Mouse (Mus musculus) embryonic stem cell, embryonic (primary cell): ENCODE data around the gene Mpzl1.

Source experiments
- CTCF ChIA-PET, 4 experiments: fragments of 300-600 bp in 2 of 4; fragments of 350-600 bp in 2 of 4; sonication (Branson Sonifier 250); formaldehyde crosslinking; loops; one replicate each; lab custom pipeline; 2022; ENCODE audit warnings: inconsistent platforms in 2 of 4; lab: Charles Lee
- POLR2A ChIA-PET, 4 experiments: fragments of 300-600 bp in 2 of 4; fragments of 350-600 bp in 2 of 4; sonication (Branson Sonifier 250); formaldehyde crosslinking; loops; one replicate each; lab custom pipeline; 2022; ENCODE audit warnings: antibody characterized with exemption in 4 of 4, inconsistent platforms in 1 of 4; lab: Charles Lee

Gene Mpzl1

DNA sequence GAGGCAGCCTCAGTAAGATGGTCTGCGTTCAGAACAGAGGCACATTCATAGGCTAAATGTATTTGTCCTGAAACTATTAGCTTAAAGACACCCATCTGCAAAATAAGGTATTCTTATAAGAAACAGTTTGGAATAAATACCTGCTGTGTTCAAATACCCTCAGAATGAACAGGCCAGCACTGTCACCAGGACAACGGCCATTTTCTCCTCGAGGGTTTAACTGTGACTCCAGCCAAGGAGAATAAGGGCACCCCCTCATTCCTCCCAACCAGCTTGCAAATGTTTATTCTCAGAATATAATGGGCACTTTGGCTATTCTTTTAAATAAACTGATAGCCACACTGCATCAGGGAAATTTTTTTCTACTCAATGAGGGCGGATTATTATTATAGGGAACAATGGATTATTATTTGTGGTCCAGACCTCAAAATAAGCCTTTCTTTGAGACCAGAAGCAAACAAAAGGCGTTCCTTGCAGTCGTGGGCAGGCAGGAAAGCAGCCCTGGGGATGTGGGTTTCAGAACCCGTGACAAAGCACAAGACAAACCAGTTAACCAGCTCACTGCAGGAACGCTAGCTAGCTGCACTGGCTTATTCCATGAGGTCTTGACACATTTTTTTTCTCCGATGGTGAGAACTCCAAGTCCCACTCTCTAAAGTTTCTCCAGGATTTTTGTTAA is 23.9 kb downstream of the Mpzl1 start:
- POLR2A ChIA-PET, result interaction anchor here in 3 of 4 experiments (0.8 to 12.5 kb wide), 25 partner anchors 8 to 392 kb away, joined by 3 to 125 read pairs (median 5); partner anchors contain the start of genes Mpzl1 (in 3 of the 3), Dcaf6 (in 1 of the 3), Mpc2 (in 1 of the 3) and Pou2f1 (in 1 of the 3)
- CTCF ChIA-PET, result interaction anchor here in 1 of 4 experiments (1.9 kb wide), 1 partner anchor 27 kb away, joined by 4 read pairs; no protein-coding TSS in a partner anchor

DNA sequence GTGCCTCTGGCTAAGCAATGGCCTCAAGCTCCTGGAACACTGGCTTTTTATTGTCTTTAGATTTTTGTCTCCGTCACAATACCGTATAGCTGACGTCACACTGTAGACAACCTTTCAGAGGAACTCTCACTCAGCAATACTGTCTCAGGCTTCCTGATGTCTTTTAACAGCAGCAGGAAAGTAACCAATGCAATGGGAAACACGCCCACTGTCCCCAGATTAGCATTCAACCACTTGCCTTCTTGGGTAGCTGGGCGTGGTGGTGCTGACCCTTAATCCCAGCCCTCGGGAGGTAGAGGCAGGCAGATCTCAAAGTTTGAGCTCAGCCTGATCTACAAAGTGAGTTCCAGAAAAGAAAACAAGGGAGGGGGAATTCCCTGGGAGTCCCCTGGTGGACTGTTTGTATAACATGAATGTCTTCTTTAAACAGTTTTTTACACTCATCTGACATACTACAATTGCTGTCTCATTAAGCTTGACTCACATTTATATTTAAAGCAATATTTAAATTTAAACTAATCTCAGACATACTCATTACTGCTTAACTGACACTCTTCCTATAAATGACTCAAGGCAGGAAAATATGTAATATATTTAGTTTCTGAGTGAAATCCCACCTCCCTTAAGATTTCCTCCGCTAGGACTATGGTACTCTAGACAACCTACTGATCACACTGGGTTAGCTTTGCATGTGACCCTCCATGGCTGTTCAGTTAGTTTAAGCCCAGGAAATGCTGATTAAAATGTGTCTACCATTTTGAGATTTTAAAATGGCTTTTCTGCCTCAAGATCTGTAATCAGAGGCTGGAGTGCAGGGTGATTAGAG is 24.6 kb downstream of the Mpzl1 start:
- POLR2A ChIA-PET, result interaction anchor here in 3 of 4 experiments (0.7 to 12.5 kb wide), 23 partner anchors 9 to 392 kb away, joined by 3 to 125 read pairs (median 4); partner anchors contain the start of genes Mpzl1 (in 3 of the 3), Dcaf6 (in 1 of the 3), Mpc2 (in 1 of the 3) and Pou2f1 (in 1 of the 3)
- CTCF ChIA-PET, result interaction anchor here in 3 of 4 experiments (0.6 to 1.9 kb wide), 3 partner anchors 26 to 636 kb away, joined by 3 to 5 read pairs (median 4); no protein-coding TSS in a partner anchor

DNA sequence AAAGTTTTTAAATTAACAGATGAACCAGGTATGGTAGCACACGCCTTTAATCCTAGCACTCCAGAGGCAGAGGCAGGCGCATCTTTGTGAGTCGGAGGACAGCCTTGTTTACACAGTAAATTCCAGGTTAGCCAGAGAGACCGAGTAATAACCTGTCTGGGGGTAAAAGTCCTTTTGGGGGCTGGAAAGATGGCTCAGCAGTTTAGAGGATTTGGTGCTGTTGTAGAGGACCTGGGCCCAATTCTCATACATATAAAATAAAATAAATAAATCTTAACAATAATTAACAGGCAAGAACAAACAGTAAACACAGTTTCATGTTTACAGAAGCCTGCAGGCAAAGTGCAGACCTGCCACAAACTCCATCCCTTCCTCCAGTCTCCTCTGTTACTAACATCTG is 25.4 kb downstream of the Mpzl1 start:
- ChIA-PET POLR2A (interaction anchor here in 3 of 4 experiments (0.6 to 12.5 kb wide), 10 partner anchors 12 to 148 kb away, joined by 3 to 125 read pairs (median 8); partner anchors contain the start of genes Mpzl1 (in 2 of the 3), Dcaf6 (in 1 of the 3) and Mpc2 (in 1 of the 3)), CTCF (no interaction called here)

DNA sequence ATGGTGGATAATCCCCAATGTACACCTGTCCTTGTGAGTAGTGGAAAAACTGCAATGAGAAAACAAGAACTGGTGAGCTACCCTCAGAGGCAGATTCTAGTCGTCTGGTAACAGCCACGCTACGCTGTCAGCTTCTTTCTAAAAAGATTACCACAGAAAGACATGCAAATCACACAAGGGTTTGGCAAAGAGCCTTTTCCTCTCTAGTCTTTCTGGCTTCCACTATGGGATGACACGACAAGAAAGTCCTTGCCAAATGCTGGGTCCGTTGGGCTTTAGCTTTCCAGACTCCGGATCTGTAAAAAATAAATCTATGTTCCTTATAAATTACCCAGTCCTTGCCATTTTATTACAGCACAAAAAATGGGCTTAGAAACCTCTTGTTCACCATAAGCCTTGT is 28.6 kb downstream of the Mpzl1 start:
- POLR2A ChIA-PET, result interaction anchor here in 3 of 4 experiments (0.6 to 2.0 kb wide), 6 partner anchors 9 to 29 kb away, joined by 3 to 5 read pairs (median 4); partner anchors contain the start of gene Mpzl1 (in 1 of the 3)
- CTCF ChIA-PET, result no interaction called here

DNA sequence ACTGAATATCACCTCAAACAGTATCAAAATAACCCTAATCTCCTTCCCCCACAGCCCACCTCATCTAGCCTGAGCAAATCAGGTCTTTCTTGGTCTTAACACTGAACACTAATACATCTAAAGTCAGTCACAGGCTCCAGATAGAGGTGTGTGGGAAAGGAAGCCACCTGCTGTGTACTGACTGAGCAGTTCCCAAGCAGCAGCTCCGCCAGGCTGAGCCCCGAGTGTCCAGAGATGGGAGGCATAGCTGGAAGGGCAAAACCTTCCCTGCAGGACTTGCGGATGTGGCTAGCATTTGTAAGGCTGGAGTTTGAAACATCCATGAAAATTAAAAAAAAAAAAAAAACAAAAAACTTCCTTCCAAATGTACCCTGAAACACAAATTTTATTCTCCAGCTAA is 29.2 kb downstream of the Mpzl1 start:
- ChIA-PET CTCF (interaction anchor here in 1 of 4 experiments (0.6 kb wide), 1 partner anchor 1289 kb away, joined by 4 read pairs; no protein-coding TSS in a partner anchor), POLR2A (interaction anchor here in 3 of 4 experiments (0.6 to 2.0 kb wide), 7 partner anchors 10 to 91 kb away, joined by 3 to 5 read pairs (median 3); partner anchors contain the start of gene Mpzl1 (in 1 of the 3))

DNA sequence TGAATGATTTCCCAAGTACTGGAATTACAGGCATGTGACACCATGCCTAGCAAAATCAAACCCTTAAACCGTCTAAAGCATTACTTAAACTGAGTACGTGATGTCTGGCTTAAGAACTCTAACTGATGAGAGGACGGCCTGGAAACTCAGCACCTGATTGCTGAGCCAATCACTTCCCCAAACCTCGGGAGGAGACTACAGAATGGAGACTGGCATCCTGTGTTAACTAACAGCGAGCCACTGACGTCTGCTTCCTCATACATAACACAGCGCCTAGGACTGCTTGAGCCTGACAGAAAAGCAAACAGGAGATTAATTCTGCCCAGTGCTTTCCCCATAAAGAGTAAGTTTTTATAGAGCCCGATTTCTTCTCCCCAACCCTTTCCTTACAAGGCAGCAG is 30.1 kb downstream of the Mpzl1 start:
- ChIA-PET CTCF (no interaction called here), POLR2A (interaction anchor here in 1 of 4 experiments (1.5 kb wide), 1 partner anchor 8 kb away, joined by 5 read pairs; no protein-coding TSS in a partner anchor)

DNA sequence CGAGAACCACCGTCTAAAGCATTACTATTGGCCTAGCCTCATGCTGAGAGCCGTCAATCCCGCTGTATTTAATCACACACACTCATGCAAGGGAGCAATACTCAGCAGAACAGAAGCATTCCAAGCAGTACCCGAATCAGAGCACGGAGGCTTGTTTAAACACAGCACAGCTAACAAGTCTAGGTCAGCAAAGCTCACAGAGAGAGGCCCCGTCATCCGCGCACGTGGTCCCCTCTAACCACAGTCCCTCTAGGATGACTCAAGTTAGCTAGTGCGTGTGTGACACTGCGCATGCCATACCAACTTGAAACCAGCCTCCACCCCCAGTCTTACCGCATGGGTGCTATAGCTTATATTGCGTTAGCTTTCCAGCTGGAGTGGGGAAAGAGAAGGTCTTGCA is 31.1 kb downstream of the Mpzl1 start:
- CTCF ChIA-PET, result interaction anchor here in 1 of 4 experiments (0.6 to 1.4 kb wide), 2 partner anchors 8 to 23 kb away, joined by 6 to 9 read pairs; no protein-coding TSS in a partner anchor
- POLR2A ChIA-PET, result interaction anchor here in 2 of 4 experiments (0.8 to 2.9 kb wide), 6 partner anchors 9 to 64 kb away, joined by 3 to 10 read pairs (median 4); partner anchors contain the start of gene Mpzl1 (in 1 of the 2)

DNA sequence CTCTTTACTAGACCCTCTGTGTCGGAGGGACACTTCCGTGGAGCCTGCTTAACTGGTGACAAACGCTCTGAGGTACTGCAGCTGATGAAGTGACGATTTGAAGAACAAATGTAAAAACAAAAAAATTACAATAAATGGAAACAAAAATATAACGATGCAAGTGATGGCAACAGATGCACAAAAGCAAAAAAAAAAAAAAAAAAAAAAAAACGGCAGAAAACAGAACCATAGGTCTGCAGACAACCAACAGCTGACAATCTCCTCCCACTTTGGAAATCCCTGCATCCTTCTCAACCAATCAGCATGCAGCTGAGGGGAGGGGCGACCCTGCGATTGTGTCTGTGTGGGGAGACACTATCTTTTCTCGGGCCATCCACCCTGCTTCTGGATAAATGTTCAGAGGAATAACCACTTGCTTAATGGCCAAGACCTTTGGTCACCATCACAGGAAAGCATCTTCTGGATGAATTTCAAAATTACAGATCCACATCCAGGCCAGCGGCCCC is 32.5 kb downstream of the Mpzl1 start:
- ChIA-PET POLR2A (interaction anchor here (0.6 to 2.9 kb wide), 9 partner anchors 9 to 807 kb away, joined by 3 to 10 read pairs (median 4); partner anchors contain the start of gene Mpzl1 (in 1 of the 4)), CTCF (interaction anchor here in 3 of 4 experiments (0.6 to 0.7 kb wide), 4 partner anchors 49 to 178 kb away, joined by 3 to 17 read pairs (median 4); no protein-coding TSS in a partner anchor)

DNA sequence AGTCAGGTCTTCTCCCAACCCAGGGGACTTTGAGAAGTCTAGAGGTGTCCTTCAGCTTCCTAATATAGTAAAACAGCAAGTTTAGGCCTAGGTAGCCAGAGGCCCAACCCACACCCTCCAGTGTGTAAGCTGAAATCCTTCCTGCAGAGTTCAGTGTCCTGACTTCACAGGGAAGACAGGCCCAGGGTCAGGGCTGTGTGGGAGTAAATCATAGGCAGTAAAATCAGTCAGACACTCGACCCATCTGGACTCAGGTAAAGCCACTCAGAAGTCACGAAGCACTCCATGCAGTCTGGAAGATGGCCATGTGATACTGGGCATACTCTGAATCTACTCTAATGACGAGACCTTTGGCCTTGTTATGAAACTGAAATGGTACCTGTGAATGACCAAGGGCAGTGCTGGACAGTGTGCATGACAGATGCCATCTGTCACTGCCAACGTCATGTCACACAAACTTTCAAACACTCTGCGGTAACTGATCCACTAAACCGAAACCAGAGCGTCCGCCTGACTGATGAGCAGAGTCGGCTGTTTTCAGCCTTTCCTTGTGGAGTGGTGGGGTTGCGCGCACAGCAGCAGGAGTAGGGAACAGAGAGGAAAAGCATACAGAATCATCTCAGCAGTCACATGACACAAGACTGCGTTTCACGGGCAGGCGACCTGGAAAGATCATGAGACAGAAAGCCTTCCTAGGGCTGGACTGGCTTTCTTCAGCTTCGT is 39.5 kb downstream of the Mpzl1 start:
- ChIA-PET POLR2A (interaction anchor here in 1 of 4 experiments (0.6 to 1.5 kb wide), 5 partner anchors 7 to 111 kb away, joined by 4 to 8 read pairs (median 4); no protein-coding TSS in a partner anchor), CTCF (no interaction called here)

DNA sequence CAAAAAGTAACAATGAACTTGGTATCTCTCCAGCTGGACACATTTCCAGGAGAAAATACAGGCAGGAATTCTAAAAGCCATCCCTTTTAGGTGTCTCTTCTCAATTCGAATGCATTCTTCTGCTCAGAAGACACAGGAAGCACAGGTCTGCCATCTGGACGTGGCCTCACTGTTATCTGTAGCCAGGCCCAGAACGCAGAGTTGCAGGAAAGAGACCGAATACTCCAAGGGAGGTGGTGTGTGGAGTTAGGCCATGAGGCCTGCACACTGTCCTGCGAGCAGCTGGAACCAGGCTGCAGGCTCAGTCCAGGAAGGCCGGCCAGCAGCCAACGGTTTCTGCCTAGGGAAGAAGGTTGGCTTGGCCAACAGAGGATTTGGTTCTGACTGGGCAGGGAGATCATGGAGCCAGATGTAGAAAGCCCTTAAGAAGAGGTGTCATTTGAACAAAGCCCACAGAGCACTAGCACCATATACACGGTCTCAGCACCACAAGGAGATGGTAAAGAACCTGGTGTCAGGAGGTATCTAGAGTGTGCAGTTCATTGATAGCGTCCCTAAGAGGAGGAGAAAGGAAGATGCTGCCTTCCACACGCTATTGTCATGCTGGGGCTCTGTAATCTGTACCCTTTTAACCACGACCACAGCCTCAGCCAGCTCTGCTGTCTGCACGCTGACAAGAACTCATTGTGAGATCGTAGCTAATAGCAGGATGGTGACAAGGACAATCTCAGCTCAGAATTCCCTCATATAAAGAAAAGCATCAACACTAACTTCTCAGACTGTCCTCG is 41.8 kb downstream of the Mpzl1 start:
- ChIA-PET CTCF (interaction anchor here in 1 of 4 experiments (0.9 kb wide), 1 partner anchor 19 kb away, joined by 3 read pairs; no protein-coding TSS in a partner anchor), POLR2A (interaction anchor here in 3 of 4 experiments (0.5 to 2.5 kb wide), 13 partner anchors 9 to 131 kb away, joined by 3 to 8 read pairs (median 4); partner anchors contain the start of gene Mpzl1 (in 2 of the 3))

DNA sequence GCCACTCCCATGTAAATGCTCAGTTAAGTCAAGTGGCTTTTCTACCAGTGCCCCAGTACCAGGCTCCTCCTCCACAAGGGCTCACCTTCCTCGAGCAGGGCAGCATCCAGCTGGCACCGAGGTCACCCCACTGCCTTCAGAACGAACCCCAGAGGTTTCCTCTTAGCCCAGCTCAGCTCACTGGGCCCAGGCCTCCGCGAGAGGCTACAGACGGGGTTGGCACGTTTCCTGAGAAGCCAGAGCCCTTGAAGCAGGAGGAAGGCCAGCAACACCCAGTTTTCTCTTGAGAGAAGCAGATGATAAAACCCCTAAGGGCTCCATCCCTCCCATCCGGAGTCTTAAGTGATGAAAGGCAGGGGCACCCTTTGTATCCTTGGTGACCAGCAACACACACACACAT is 43.6 kb downstream of the Mpzl1 start:
- ChIA-PET CTCF (interaction anchor here in 1 of 4 experiments (0.8 kb wide), 1 partner anchor 194 kb away, joined by 6 read pairs; no protein-coding TSS in a partner anchor), POLR2A (interaction anchor here in 2 of 4 experiments (0.6 to 2.5 kb wide), 7 partner anchors 19 to 62 kb away, joined by 3 to 9 read pairs (median 5); partner anchors contain the start of gene Mpzl1 (in 1 of the 2))

DNA sequence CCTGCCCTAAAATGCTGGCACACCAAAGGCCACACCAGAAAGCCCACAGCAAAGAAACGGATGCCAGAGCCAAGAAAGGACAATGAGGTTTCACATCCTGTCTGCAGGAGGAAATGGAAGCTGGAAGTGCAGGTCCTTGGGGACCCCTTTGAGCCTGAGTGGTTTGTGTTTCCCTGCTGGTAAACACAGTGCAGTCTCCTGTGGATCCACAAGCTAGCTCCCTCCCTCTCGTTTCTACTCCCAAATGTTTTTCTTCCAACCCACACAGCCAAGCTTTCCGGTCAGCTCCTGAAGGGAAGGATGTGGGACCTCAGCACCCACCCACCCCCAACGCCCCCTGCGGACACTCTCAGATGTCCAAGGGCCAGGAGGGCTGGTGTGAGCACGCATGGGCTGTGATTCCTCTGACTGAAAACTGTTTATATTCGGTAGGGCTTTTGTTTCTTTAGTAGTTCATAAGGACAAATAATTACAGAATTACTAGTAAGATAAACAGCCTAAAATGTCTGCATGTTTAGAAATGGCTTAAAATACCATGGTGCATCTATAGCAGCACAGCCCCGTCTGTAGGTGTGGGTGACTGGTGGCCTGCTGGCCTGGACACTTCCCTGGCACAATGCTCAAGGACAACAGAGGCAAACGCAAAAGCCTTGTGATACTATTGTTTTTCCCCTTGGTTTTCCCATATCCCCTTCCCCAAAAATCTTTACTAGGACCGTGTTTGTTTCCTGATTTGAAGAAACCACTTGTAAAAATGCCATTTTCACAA is 44.9 kb downstream of the Mpzl1 start:
- ChIA-PET CTCF (interaction anchor here in 2 of 4 experiments (0.5 to 1.2 kb wide), 3 partner anchors 23 to 1265 kb away, joined by 3 to 5 read pairs (median 4); no protein-coding TSS in a partner anchor), POLR2A (interaction anchor here in 3 of 4 experiments (0.6 to 2.0 kb wide), 6 partner anchors 17 to 179 kb away, joined by 3 to 7 read pairs (median 4); partner anchors contain the start of gene Mpzl1 (in 1 of the 3))

DNA sequence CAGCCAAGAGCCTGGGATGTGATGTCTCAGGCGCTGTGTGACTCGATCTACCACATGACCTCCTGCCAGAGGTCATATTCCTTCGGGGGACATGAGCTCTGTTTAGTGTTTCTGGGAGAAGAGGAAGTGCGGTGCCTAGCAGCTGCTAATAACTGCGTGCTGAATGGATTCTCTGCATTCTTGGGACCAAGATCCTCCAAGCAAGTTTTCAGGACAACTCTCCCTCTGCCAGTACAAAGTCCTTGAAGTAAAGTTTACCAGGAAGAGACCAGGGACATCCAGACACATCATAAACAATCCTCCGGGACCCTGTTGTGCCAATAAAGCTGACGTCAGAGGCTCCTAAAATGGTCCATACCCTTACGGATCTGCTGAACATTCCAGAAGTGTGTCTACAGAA is 46.5 kb downstream of the Mpzl1 start:
- POLR2A ChIA-PET, result interaction anchor here in 3 of 4 experiments (0.9 to 5.5 kb wide), 15 partner anchors 8 to 244 kb away, joined by 3 to 43 read pairs (median 4); partner anchors contain the start of gene Mpzl1 (in 1 of the 3)
- CTCF ChIA-PET, result interaction anchor here in 2 of 4 experiments (0.5 to 1.1 kb wide), 3 partner anchors 15 to 148 kb away, joined by 3 to 7 read pairs (median 3); no protein-coding TSS in a partner anchor

DNA sequence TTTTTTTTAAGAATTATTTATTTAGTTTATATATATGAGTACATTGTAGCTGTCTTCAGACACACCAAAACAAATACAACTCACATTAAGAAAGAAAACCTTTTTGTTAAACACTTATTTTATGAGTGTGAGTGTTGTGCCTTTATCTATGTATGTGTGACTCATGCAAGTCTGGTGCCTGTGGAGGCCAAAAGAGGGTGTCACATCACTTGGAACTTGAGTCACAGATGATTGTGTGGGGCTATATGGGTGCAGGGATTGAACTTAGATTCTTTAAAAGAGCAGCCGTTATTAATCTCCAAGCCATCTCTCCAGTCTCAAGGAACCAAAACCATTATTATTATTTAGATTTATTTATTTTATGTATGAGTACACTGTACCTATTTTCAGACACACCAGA is 48.0 kb downstream of the Mpzl1 start:
- ChIA-PET CTCF (interaction anchor here in 2 of 4 experiments (0.6 to 0.7 kb wide), 2 partner anchors 10 to 333 kb away, joined by 3 read pairs; no protein-coding TSS in a partner anchor), POLR2A (interaction anchor here in 2 of 4 experiments (1.1 to 5.5 kb wide), 11 partner anchors 16 to 125 kb away, joined by 3 to 43 read pairs (median 6); partner anchors contain the start of genes Mpzl1 (in 2 of the 2) and Mpc2 (in 1 of the 2))
